In the genomic region with DNA sequence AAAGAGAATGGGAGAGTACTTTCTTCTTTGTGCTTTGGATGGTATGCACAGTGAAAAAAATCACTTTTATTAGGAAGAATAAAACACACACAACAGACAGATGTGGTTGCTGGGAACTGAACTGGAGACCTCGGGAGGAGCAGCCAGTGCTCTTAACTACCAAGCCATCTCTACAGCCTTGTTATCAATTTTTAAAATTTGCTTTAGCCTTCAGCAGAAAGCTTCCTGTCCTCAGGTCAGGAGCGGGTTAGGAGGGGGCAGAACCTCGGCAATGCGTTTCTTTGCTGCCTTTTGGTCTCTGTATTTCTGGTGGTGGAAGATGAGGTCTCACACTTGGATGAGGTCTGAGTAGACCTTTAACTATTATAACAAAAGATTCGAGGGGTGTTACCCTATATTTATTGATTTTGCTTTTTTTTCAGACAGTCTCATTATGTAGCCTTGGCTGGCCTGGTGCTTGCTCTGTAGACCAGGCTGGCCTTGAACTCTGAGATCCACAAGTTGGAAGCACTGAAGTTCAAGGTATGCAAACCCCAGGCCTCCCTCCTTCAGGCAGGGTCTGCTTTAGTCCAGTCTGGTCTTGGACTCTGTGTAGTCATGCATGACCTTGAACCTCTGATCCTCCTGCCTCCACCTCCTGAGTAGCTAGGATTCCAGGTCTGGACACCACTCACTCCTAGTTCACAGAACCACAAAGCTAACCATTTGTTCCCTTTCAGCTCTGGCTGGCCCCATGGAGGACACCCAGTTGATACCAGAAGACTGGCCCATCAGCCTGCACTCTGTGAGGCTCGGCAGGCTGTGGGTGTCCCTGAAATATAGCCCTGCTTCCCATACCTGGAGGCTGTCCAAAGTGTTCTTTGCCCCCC, we compare ENCODE assay signal across 16 mouse cellular contexts. TPM values are rescaled to one million over a fixed set of nuclear protein-coding genes. Genes with fewer than 3 reads are reported as not detected.
DNase-seq lines count a peak whose midpoint lies in the region; ATAC-seq and TF ChIP-seq lines count a peak whose summit lies in the region.
"Had no signal": no experiment of that assay in that cellular context is flagged by ENCODE, and none has a peak within 500 bp of the region (broad histone marks: within the 10 kb centered on the region; RNA-seq: fewer than 3 reads in every experiment).

No protein-coding gene starts in this region.

- DNase-seq in lung, embryonic 14.5 days = peak; percentile 24
- no peak for DNase-seq in lung, postnatal 25 days (ENCODE audit: low spot score)
- DNase-seq in ES-CJ7 (ENCODE audit: low read depth, low spot score) = peak; percentile 68
- DNase-seq in layer of hippocampus, adult 11-12 months (ENCODE audit: low spot score) = no peak
- no peak for DNase-seq in right cerebral cortex, postnatal 10 days (ENCODE audit: low spot score in 2 of 2)
- DNase-seq: adrenal gland, postnatal 14 days; cerebellum, adult 2 months; heart, adult 11 months; kidney, postnatal 25 days; layer of hippocampus, adult 9-11 months; right cerebral cortex, adult 18-20 months had no signal

- H3K4me2 ChIP-seq in lung, embryonic 14.5 days = no peak overlapping the region
- peak overlapping the region; percentile 21 for H3K4me2 ChIP-seq in liver, embryonic 16.5 days (ENCODE audit: low read depth, low read length)
- H3K4me2 ChIP-seq: embryonic facial prominence, embryonic 13.5 days; limb, embryonic 12.5 days; stomach, embryonic 15.5 days had no signal

- no peak for TF ChIP-seq POLR2A in bone marrow, adult 2 months (IDR thresholded peaks at IDR 0.05; ENCODE audit: borderline replicate concordance, control insufficient read depth, low read depth, low read length)

- peaks cover 3% of the 10 kb centered on the region; the same call in 1 of the 2 replicates for H3K36me3 ChIP-seq in lung, embryonic 14.5 days (ENCODE audit: insufficient read depth)
- peaks cover 3% of the 10 kb centered on the region; the same call in 1 of the 2 replicates for H3K36me3 ChIP-seq in liver, embryonic 16.5 days (ENCODE audit: control insufficient read depth, insufficient read depth)

- WGBS in lung, embryonic 14.5 days = 54% methylated on average over 6 of the region's 6 CpGs
- WGBS in bone marrow, adult 2 months = 2% methylated on average over 6 of the region's 6 CpGs
- WGBS in liver, embryonic 16.5 days (ENCODE audit: insufficient replicate concordance) = 6% methylated on average over 6 of the region's 6 CpGs

- H3K9me3 ChIP-seq in lung, embryonic 14.5 days (ENCODE audit: low read depth, low read length) = no peaks in the 10 kb centered on the region
- no peaks in the 10 kb centered on the region for H3K9me3 ChIP-seq in liver, embryonic 16.5 days (replicated peaks; ENCODE audit: control insufficient read depth, low read length)
- H3K9me3 ChIP-seq: stomach, embryonic 15.5 days had no signal

- ATAC-seq in lung, embryonic 14.5 days (ENCODE audit: insufficient read depth) = no peak
- ATAC-seq in liver, embryonic 16.5 days (ENCODE audit: low read depth) = no peak

- no peak overlapping the region for H3K9ac ChIP-seq in lung, embryonic 14.5 days
- no peak overlapping the region for H3K9ac ChIP-seq in liver, embryonic 16.5 days (ENCODE audit: low read depth, low read length)
- H3K9ac ChIP-seq: embryonic facial prominence, embryonic 13.5 days; limb, embryonic 12.5 days; stomach, embryonic 15.5 days had no signal

- no peak for TF ChIP-seq CTCF in lung, embryonic 14.5 days (IDR thresholded peaks at IDR 0.05; ENCODE audit: low read depth)
- no peak for TF ChIP-seq CTCF in bone marrow, adult 2 months (IDR thresholded peaks at IDR 0.05; ENCODE audit: control insufficient read depth, insufficient read depth, low read length)

- no peaks in the 10 kb centered on the region for H3K27me3 ChIP-seq in lung, embryonic 14.5 days (ENCODE audit: insufficient read depth, low read length)
- H3K27me3 ChIP-seq in liver, embryonic 16.5 days (ENCODE audit: control insufficient read depth, insufficient read depth, low read depth, low read length) = peaks cover 9% of the 10 kb centered on the region
- H3K27me3 ChIP-seq: embryonic facial prominence, embryonic 13.5 days; limb, embryonic 12.5 days; stomach, embryonic 15.5 days had no signal

- no peak overlapping the region for H3K27ac ChIP-seq in lung, embryonic 14.5 days (ENCODE audit: low read depth)
- peak overlapping the region; percentile 80 for H3K27ac ChIP-seq in bone marrow, adult 2 months (ENCODE audit: control insufficient read depth, insufficient read depth, low read depth, low read length, poor library complexity)
- H3K27ac ChIP-seq in liver, embryonic 16.5 days (ENCODE audit: low read length) = peak overlapping the region; percentile 53
- H3K27ac ChIP-seq: embryonic facial prominence, embryonic 13.5 days; limb, embryonic 12.5 days; stomach, embryonic 15.5 days had no signal

- peaks cover 6% of the 10 kb centered on the region; the same call in 1 of the 2 replicates for H3K4me1 ChIP-seq in lung, embryonic 14.5 days (ENCODE audit: insufficient read depth)
- H3K4me1 ChIP-seq in bone marrow, adult 2 months (ENCODE audit: control insufficient read depth, insufficient read depth, low read length) = peaks cover 14% of the 10 kb centered on the region
- peaks cover 6% of the 10 kb centered on the region for H3K4me1 ChIP-seq in liver, embryonic 16.5 days (ENCODE audit: control insufficient read depth, low read depth, low read length)

- no peak overlapping the region for H3K4me3 ChIP-seq in lung, embryonic 14.5 days (ENCODE audit: low read depth, low read length)
- H3K4me3 ChIP-seq in bone marrow, adult 2 months (replicated peaks; ENCODE audit: control insufficient read depth, low read depth, low read length) = no peak overlapping the region
- no peak overlapping the region for H3K4me3 ChIP-seq in liver, embryonic 16.5 days (ENCODE audit: low read depth, low read length)
- H3K4me3 ChIP-seq: embryonic facial prominence, embryonic 13.5 days; limb, embryonic 12.5 days; stomach, embryonic 15.5 days had no signal

RNA-seq across cellular contexts. Expression of a gene that starts 4.2 kb away (rescaled TPM):
- polyA plus RNA-seq in lung, embryonic 14.5 days (2014; fragmentation: Nextera tagmentation; extraction: Ambion mirVana) = 81.7 and 93.0 TPM in 2 replicates
- 106 and 300 TPM in 2 replicates for polyA plus RNA-seq in bone marrow, adult 2 months (2011; ENCODE audit: insufficient read depth, insufficient read length, low replicate concordance, missing spikeins)
- 48.4 and 50.5 TPM in 2 replicates for polyA plus RNA-seq in liver, embryonic 16.5 days (2015; fragmentation: Nextera tagmentation; extraction: Ambion mirVana)

RNA-seq across cellular contexts. Expression of a gene that starts 46.5 kb away (rescaled TPM):
- 57.4 and 57.7 TPM in 2 replicates for polyA plus RNA-seq in lung, embryonic 14.5 days (2014; fragmentation: Nextera tagmentation; extraction: Ambion mirVana)
- polyA plus RNA-seq in bone marrow, adult 2 months (2011; ENCODE audit: insufficient read depth, insufficient read length, low replicate concordance, missing spikeins) = 12.4 and 21.3 TPM in 2 replicates
- polyA plus RNA-seq in liver, embryonic 16.5 days (2015; fragmentation: Nextera tagmentation; extraction: Ambion mirVana) = 28.9 and 32.2 TPM in 2 replicates

Comparison
In these comparisons a context has a peak if more than half of its experiments do, and no peak if none do; other contexts are left out.
1. DNase-seq: peak in lung, embryonic 14.5 days (single experiment) and ES-CJ7 (single experiment); none in lung, postnatal 25 days (single experiment), layer of hippocampus, adult 11-12 months (single experiment) and right cerebral cortex, postnatal 10 days (0 of 2).